In genomic region chr17:12739516-12739915, GRCm38 (mm10) we compare ENCODE assay signal across 12 mouse cellular contexts. TPM values are rescaled to one million over a fixed set of nuclear protein-coding genes. Genes with fewer than 3 reads are reported as not detected.
DNase-seq lines count a peak whose midpoint lies in the region; ATAC-seq lines count a peak whose summit lies in the region.
"Had no signal": no experiment of that assay in that cellular context is flagged by ENCODE, and none has a peak within 500 bp of the region (broad histone marks: within the 10 kb centered on the region; RNA-seq: fewer than 3 reads in every experiment).

No protein-coding gene starts in this region.

- peak overlapping the region; percentile 67 for H3K4me2 ChIP-seq in heart, embryonic 11.5 days
- H3K4me2 ChIP-seq in limb, embryonic 11.5 days (ENCODE audit: low read depth, severe bottlenecking), result no peak overlapping the region
- H3K4me2 ChIP-seq in hindbrain, embryonic 13.5 days, result no peak overlapping the region
- H3K4me2 ChIP-seq: hindbrain, embryonic 12.5 days had no signal

- DNase-seq in MN1 (ENCODE audit: low spot score), result peak; percentile 54
- DNase-seq in embryonic facial prominence, embryonic 10.5 days (ENCODE audit: low spot score), result no peak
- DNase-seq in limb, embryonic 11.5 days (ENCODE audit: low spot score), result no peak
- DNase-seq in right cerebral cortex, postnatal 4 days, result no peak
- DNase-seq in layer of hippocampus, adult 11-12 months (ENCODE audit: low spot score), result no peak
- DNase-seq in cerebellum, adult 9-10 months, result no peak

- peak overlapping the region; percentile 48 for H3K27ac ChIP-seq in embryonic facial prominence, embryonic 10.5 days (replicated peaks)
- H3K27ac ChIP-seq in heart, embryonic 11.5 days (ENCODE audit: low read depth, low read length), result peak overlapping the region; percentile 86
- 0 out of 2 replicates have a peak overlapping the region, but pooled peaks have one; percentile 22 for H3K27ac ChIP-seq in limb, embryonic 11.5 days (replicated peaks; ENCODE audit: low read depth, low read length)
- H3K27ac ChIP-seq in hindbrain, embryonic 13.5 days, result no peak overlapping the region
- H3K27ac ChIP-seq: forebrain, embryonic 10.5 days; hindbrain, embryonic 12.5 days; left cerebral cortex, adult 2 months; midbrain, embryonic 10.5 days had no signal

- peaks cover 41% of the 10 kb centered on the region for H3K9me3 ChIP-seq in embryonic facial prominence, embryonic 10.5 days
- peaks cover 7% of the 10 kb centered on the region for H3K9me3 ChIP-seq in heart, embryonic 11.5 days (replicated peaks; ENCODE audit: control insufficient read depth, low read length)
- peaks cover 17% of the 10 kb centered on the region; the same call in 1 of the 2 replicates for H3K9me3 ChIP-seq in limb, embryonic 11.5 days (ENCODE audit: control insufficient read depth, low read length)
- H3K9me3 ChIP-seq in hindbrain, embryonic 13.5 days, result peaks cover 22% of the 10 kb centered on the region; the same call in 1 of the 2 replicates

- no peaks in the 10 kb centered on the region for H3K27me3 ChIP-seq in embryonic facial prominence, embryonic 10.5 days (replicated peaks; ENCODE audit: low read depth, poor library complexity, severe bottlenecking)
- H3K27me3 ChIP-seq in heart, embryonic 11.5 days (ENCODE audit: control insufficient read depth, insufficient read depth, low read length), result no peaks in the 10 kb centered on the region
- no peaks in the 10 kb centered on the region for H3K27me3 ChIP-seq in limb, embryonic 11.5 days (ENCODE audit: control insufficient read depth, insufficient read depth, low read length)
- no peaks in the 10 kb centered on the region for H3K27me3 ChIP-seq in hindbrain, embryonic 13.5 days
- H3K27me3 ChIP-seq: hindbrain, embryonic 12.5 days had no signal

- no peak for ATAC-seq in heart, embryonic 11.5 days (replicated peaks; ENCODE audit: insufficient number of reproducible peaks, low FRiP score, low TSS enrichment)
- ATAC-seq in limb, embryonic 11.5 days (ENCODE audit: insufficient number of reproducible peaks, low FRiP score, low TSS enrichment, low read depth), result no peak
- ATAC-seq in hindbrain, embryonic 13.5 days (ENCODE audit: low FRiP score), result no peak

- H3K4me3 ChIP-seq in embryonic facial prominence, embryonic 10.5 days, result no peak overlapping the region
- H3K4me3 ChIP-seq in heart, embryonic 11.5 days (ENCODE audit: low read depth, low read length), result no peak overlapping the region
- H3K4me3 ChIP-seq in limb, embryonic 11.5 days (ENCODE audit: low read depth, low read length), result no peak overlapping the region
- no peak overlapping the region for H3K4me3 ChIP-seq in hindbrain, embryonic 13.5 days
- H3K4me3 ChIP-seq: forebrain, embryonic 10.5 days; hindbrain, embryonic 12.5 days; left cerebral cortex, adult 2 months; midbrain, embryonic 10.5 days had no signal

- H3K9ac ChIP-seq in heart, embryonic 11.5 days (ENCODE audit: low read depth, low read length), result no peak overlapping the region; the same call in 1 of the 2 replicates
- no peak overlapping the region for H3K9ac ChIP-seq in limb, embryonic 11.5 days (ENCODE audit: low read length)
- no peak overlapping the region for H3K9ac ChIP-seq in hindbrain, embryonic 13.5 days
- H3K9ac ChIP-seq: hindbrain, embryonic 12.5 days had no signal

- H3K36me3 ChIP-seq in embryonic facial prominence, embryonic 10.5 days (replicated peaks), result peaks cover 91% of the 10 kb centered on the region
- peaks cover 60% of the 10 kb centered on the region for H3K36me3 ChIP-seq in heart, embryonic 11.5 days (ENCODE audit: control insufficient read depth, insufficient read depth, low read length)
- peaks cover 32% of the 10 kb centered on the region for H3K36me3 ChIP-seq in limb, embryonic 11.5 days (ENCODE audit: control insufficient read depth, insufficient read depth, low read length)
- peaks cover 86% of the 10 kb centered on the region for H3K36me3 ChIP-seq in hindbrain, embryonic 13.5 days

- 72% methylated on average over 4 of the region's 4 CpGs for WGBS in embryonic facial prominence, embryonic 10.5 days
- 39% methylated on average over 4 of the region's 4 CpGs for WGBS in heart, embryonic 11.5 days (ENCODE audit: insufficient replicate concordance)
- 51% methylated on average over 4 of the region's 4 CpGs for WGBS in limb, embryonic 11.5 days
- WGBS in hindbrain, embryonic 13.5 days, result 81% methylated on average over 4 of the region's 4 CpGs

- H3K4me1 ChIP-seq in embryonic facial prominence, embryonic 10.5 days, result peaks cover 48% of the 10 kb centered on the region
- peaks cover 62% of the 10 kb centered on the region for H3K4me1 ChIP-seq in heart, embryonic 11.5 days (ENCODE audit: control insufficient read depth, insufficient read depth, low read length)
- H3K4me1 ChIP-seq in limb, embryonic 11.5 days (ENCODE audit: control insufficient read depth, insufficient read depth, low read length), result peaks cover 25% of the 10 kb centered on the region
- 0 out of 2 replicates have a peak, but pooled peaks cover 12% of the 10 kb centered on the region for H3K4me1 ChIP-seq in hindbrain, embryonic 13.5 days (replicated peaks)

RNA-seq across cellular contexts. Expression of gene Igf2r, which starts 29.9 kb away (rescaled TPM):
- polyA plus RNA-seq in embryonic facial prominence, embryonic 10.5 days (2016; fragmentation: Nextera tagmentation; extraction: Ambion mirVana), result 25.9 and 27.2 TPM in 2 replicates
- polyA plus RNA-seq in heart, embryonic 11.5 days (2014; fragmentation: Nextera tagmentation; extraction: Ambion mirVana), result 199 and 238 TPM in 2 replicates
- 28.0 and 31.5 TPM in 2 replicates for polyA plus RNA-seq in limb, embryonic 11.5 days (2014; fragmentation: Nextera tagmentation; extraction: Ambion mirVana)
- 12.3 and 12.5 TPM in 2 replicates for polyA plus RNA-seq in hindbrain, embryonic 13.5 days (2015; fragmentation: Nextera tagmentation; extraction: Ambion mirVana)
